Mouse (Mus musculus): ENCODE measurements at regions not wholly inside any gene's neighbourhood (a gene's known extent, or its start where the extent isn't known, plus 50 kb on each side); places are given as distances from the start of the nearest gene placed in this dataset.

DNA sequence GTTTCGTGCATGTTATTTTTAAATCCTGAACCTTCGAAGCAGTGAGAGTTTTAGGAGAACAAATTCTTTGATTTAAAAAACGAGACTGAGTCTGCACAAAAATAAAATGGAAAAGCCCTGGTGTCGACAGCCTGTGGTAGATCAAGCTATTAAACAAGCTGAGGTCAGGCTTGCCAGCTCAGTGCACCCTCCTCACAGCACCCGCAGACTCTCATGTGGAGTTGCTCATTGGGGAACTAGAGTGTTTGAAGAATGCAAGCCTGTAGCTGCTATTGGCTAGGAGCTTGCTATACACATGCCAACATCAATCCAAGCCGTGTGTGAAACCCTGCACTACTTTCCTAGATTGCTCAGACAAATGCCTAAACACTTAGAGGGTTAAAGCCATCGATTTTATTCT is 223.1 kb upstream of the Jade1 start:
- WGBS = 72% methylated on average over 7 of the region's 7 CpGs
- TF ChIP-seq CTCF (IDR thresholded peaks at IDR 0.05; ENCODE audit: extremely low read depth, insufficient read depth, insufficient read length, insufficient replicate concordance) = no peak
- no peak for DNase-seq (ENCODE audit: low read depth in 1 of 2, low spot score in 2 of 2)
- Histone ChIP-seq H3K27ac (ENCODE audit: insufficient read depth, low read length) (no peak overlapping the region), H3K4me3 (ENCODE audit: extremely low read depth, insufficient read depth, insufficient read length) (no peak overlapping the region), H3K36me3 (ENCODE audit: control insufficient read depth, insufficient read depth, low read length) (no peaks in the 10 kb centered on the region), H3K4me1 (ENCODE audit: control insufficient read depth, insufficient read depth, insufficient read length) (no peaks in the 10 kb centered on the region), H3K27me3 (ENCODE audit: control insufficient read depth, insufficient read depth, low read length) (no peaks in the 10 kb centered on the region)

DNA sequence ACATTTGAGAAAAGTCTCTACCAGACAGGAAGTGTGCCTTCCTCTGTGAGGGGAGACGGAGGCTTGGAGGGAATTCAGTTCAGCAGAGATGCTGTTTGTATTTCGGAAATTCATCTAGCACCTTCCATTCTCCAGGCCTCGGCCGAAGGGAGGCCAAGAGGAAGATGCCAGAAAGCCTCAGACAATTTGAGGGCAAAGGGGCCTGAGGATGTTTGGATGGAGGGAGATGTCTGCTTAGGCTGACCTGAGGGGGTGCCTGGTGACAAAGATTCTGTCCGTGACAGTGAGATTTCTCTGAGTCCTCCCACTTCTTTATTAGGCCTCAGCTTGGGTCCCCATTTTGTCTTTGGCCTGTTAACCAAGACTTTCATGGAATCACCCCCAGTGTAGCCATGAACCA is 225.2 kb upstream of the Jade1 start:
- Histone ChIP-seq H3K27me3 (ENCODE audit: control insufficient read depth, insufficient read depth, low read length) (no peaks in the 10 kb centered on the region), H3K27ac (ENCODE audit: insufficient read depth, low read length) (no peak overlapping the region), H3K36me3 (ENCODE audit: control insufficient read depth, insufficient read depth, low read length) (no peaks in the 10 kb centered on the region), H3K4me1 (ENCODE audit: control insufficient read depth, insufficient read depth, insufficient read length) (0 out of 2 replicates have a peak, but pooled peaks cover 3% of the 10 kb centered on the region), H3K4me3 (ENCODE audit: extremely low read depth, insufficient read depth, insufficient read length) (no peak overlapping the region)
- DNase-seq (ENCODE audit: low read depth in 1 of 2, low spot score in 2 of 2) = no peak
- 85% methylated on average over 5 of the region's 5 CpGs for WGBS
- TF ChIP-seq CTCF (IDR thresholded peaks at IDR 0.05; ENCODE audit: extremely low read depth, insufficient read depth, insufficient read length, insufficient replicate concordance) (no peak), POLR2A (IDR thresholded peaks at IDR 0.05; ENCODE audit: low read depth, low read length) (no peak)

DNA sequence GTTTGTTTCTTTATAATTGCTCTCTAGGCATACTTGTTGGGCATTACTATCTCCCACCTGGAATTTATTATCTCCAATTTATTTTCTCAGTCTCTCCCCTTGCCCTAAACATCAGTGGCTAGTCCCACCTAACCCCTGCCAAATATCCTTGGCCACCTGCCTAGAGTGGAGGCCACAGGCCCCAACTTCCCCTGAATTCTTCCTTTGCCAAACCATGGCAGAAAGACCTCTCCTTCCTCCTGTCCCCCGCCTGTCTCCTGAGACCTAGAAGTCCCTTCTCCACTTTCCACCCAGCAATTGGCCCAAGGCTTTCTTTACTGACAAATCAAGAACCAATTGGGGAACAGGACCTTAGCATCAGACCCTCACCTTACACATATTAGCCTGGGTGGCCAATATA is 226.7 kb upstream of the Jade1 start:
- H3K27me3 ChIP-seq (ENCODE audit: control insufficient read depth, insufficient read depth, low read length) = no peaks in the 10 kb centered on the region
- H3K36me3 ChIP-seq (ENCODE audit: control insufficient read depth, insufficient read depth, low read length) = no peaks in the 10 kb centered on the region
- H3K4me3 ChIP-seq (ENCODE audit: extremely low read depth, insufficient read depth, insufficient read length) = no peak overlapping the region
- no peak overlapping the region for H3K27ac ChIP-seq (ENCODE audit: insufficient read depth, low read length)
- H3K4me1 ChIP-seq (ENCODE audit: control insufficient read depth, insufficient read depth, insufficient read length) = 0 out of 2 replicates have a peak, but pooled peaks cover 3% of the 10 kb centered on the region
- 40% methylated on average over 1 of the region's 1 CpGs for WGBS
- no peak for DNase-seq (ENCODE audit: low read depth in 1 of 2, low spot score in 2 of 2)
- TF ChIP-seq POLR2A (IDR thresholded peaks at IDR 0.05; ENCODE audit: low read depth, low read length) (no peak), CTCF (IDR thresholded peaks at IDR 0.05; ENCODE audit: extremely low read depth, insufficient read depth, insufficient read length, insufficient replicate concordance) (no peak)

DNA sequence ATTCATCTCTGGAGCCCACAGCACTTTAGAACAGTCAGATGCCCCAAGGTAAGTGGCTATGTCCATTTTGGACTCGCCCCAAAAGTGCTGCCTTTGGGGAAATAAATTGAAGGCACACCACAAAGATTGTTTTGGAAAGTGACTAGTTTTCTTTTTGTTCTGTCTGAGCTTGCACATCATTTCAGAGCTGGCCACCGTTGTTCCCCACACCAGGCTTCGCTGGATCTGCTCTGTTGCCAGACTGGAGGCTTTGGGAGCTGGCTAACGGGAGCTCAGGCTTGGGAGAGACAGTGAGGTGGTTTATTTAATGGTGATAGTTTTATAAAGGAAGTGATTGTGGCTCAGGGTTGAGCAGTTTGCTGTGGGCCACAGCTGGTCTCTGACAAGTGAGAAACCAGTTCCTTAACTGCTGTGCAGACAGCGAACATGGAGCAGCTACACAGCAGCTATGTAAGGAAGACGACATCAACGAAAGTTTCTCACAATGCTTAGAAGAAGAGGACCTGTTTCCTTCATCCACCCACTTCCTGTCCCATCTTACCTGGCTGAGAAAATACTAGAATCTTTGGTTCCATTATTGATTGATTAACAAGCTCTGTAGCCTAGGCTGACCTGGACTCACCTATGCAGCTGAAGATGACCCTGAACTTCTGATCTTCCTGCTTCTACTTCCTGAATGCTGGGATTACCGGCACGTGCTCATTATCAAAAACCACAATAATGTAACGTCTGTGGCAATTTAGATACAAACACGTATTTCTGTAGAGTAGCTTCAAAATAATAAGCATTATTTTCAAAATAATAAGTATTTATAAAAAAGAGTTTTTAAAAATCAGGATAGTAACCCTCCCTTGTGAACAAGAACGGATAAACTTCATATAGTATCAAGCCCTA is 229.1 kb upstream of the Jade1 start:
- Histone ChIP-seq H3K36me3 (ENCODE audit: control insufficient read depth, insufficient read depth, low read length) (no peaks in the 10 kb centered on the region), H3K27ac (ENCODE audit: insufficient read depth, low read length) (no peak overlapping the region), H3K4me1 (ENCODE audit: control insufficient read depth, insufficient read depth, insufficient read length) (0 out of 2 replicates have a peak, but pooled peaks cover 3% of the 10 kb centered on the region), H3K4me3 (ENCODE audit: extremely low read depth, insufficient read depth, insufficient read length) (no peak overlapping the region), H3K27me3 (ENCODE audit: control insufficient read depth, insufficient read depth, low read length) (no peaks in the 10 kb centered on the region)
- WGBS = 25% methylated on average over 12 of the region's 12 CpGs
- no peak for DNase-seq (ENCODE audit: low read depth in 1 of 2, low spot score in 2 of 2)
- no peak for TF ChIP-seq CTCF (IDR thresholded peaks at IDR 0.05; ENCODE audit: extremely low read depth, insufficient read depth, insufficient read length, insufficient replicate concordance)
- TF ChIP-seq POLR2A (IDR thresholded peaks at IDR 0.05; ENCODE audit: low read depth, low read length) = no peak

DNA sequence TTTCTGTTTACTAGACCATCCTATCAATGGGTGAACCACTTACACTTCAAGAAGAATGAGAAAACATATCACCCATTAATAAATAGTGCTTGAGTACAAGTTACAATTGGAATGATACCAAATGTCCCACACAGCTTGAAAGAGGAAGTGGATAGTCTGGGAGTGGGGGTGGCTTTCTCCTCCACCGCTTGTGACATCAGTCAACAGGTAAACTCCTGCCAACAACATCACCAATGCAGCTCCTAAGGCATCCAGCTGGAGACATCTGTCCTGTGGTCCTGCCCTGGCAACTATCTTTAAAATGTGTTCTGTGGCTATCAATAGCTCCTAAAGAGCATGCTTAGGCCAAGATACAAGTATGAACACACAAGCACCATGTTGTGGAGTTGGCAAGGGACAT is 233.7 kb upstream of the Jade1 start:
- TF ChIP-seq POLR2A (IDR thresholded peaks at IDR 0.05; ENCODE audit: low read depth, low read length) (no peak), CTCF (IDR thresholded peaks at IDR 0.05; ENCODE audit: extremely low read depth, insufficient read depth, insufficient read length, insufficient replicate concordance) (no peak)
- 63% methylated on average over 1 of the region's 1 CpGs for WGBS
- no peak overlapping the region for H3K27ac ChIP-seq (ENCODE audit: insufficient read depth, low read length)

DNA sequence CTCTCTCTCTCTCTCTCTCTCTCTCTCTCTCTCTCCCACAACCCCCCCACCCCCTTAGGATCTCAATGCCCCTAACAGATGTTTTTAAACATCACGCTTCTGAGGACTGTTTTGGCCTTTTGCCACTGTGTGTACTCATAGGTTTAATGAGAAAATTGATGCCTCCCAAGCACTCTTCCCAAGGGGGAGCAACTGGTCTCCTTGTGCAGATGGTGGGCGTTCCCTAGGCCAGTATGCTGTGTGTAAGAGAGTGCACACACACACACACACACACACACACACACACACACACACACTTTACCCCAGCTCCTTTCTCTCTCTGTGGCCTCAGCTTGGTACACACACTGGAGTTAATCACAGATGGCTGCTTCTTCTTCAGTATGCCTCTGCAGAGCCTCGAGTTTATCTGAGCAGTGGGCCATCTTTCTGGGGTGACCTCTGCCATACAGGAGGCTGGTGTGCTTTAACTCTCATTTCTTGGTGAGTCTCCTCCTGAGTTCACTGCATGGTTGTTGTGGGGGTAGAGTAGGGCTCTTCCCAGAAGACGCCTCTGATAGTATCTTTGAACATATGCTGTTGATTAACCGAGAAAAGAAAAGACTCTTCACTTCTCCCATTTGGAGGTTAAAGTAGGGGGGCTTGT is 236.2 kb upstream of the Jade1 start:
- Histone ChIP-seq H3K27ac (ENCODE audit: insufficient read depth, low read length) (no peak overlapping the region), H3K36me3 (ENCODE audit: control insufficient read depth, insufficient read depth, low read length) (no peaks in the 10 kb centered on the region), H3K4me1 (ENCODE audit: control insufficient read depth, insufficient read depth, insufficient read length) (no peaks in the 10 kb centered on the region), H3K27me3 (ENCODE audit: control insufficient read depth, insufficient read depth, low read length) (no peaks in the 10 kb centered on the region), H3K4me3 (ENCODE audit: extremely low read depth, insufficient read depth, insufficient read length) (no peak overlapping the region)
- no peak for TF ChIP-seq CTCF (IDR thresholded peaks at IDR 0.05; ENCODE audit: extremely low read depth, insufficient read depth, insufficient read length, insufficient replicate concordance)
- no peak for TF ChIP-seq POLR2A (IDR thresholded peaks at IDR 0.05; ENCODE audit: low read depth, low read length)
- no peak for DNase-seq (ENCODE audit: low read depth in 1 of 2, low spot score in 2 of 2)
- 82% methylated on average over 5 of the region's 5 CpGs for WGBS

More for the DNA sequence above, 233.7 kb upstream of the Jade1 start:
- Histone ChIP-seq H3K4me3 (ENCODE audit: extremely low read depth, insufficient read depth, insufficient read length) (no peak overlapping the region), H3K36me3 (ENCODE audit: control insufficient read depth, insufficient read depth, low read length) (no peaks in the 10 kb centered on the region), H3K4me1 (ENCODE audit: control insufficient read depth, insufficient read depth, insufficient read length) (0 out of 2 replicates have a peak, but pooled peaks cover 3% of the 10 kb centered on the region), H3K27me3 (ENCODE audit: control insufficient read depth, insufficient read depth, low read length) (no peaks in the 10 kb centered on the region)
- no peak for DNase-seq (ENCODE audit: low read depth in 1 of 2, low spot score in 2 of 2)
